Mouse (Mus musculus): ENCODE measurements around the gene Phldb1. TPM values are rescaled to one million over a fixed set of nuclear protein-coding genes. Genes with fewer than 3 reads are reported as not detected.

Gene Phldb1
- 0.55 TPM for polyA plus RNA-seq (2017; shearing (Covaris generic))

GRCm38 (mm10) chr9:44734524-44735494 is at the start of gene Phldb1:
Gene Phldb1 (minus strand): TSS chr9:44735198.

GRCm38 (mm10) chr9:44767101-44768028 is 32.4 kb upstream of the Phldb1 start, which contains the start of the genes Arcn1 and Ift46:
Gene Arcn1 (minus strand): TSS chr9:44767845.
Gene Ift46 (plus strand): TSS chr9:44767908.

GRCm38 (mm10) chr9:44673005-44673404 is 62.0 kb downstream of the Phldb1 start, which contains the start of gene Treh:
Gene Treh (plus strand): TSS chr9:44673233.

Other genes with a start within 250 kb of the Phldb1 start
- gene Cxcr5, start 173.3 kb downstream of the Phldb1 start, polyA plus RNA-seq (2017; shearing (Covaris generic)) = 3.2 TPM
- gene Ddx6, start 130.3 kb downstream of the Phldb1 start, polyA plus RNA-seq (2017; shearing (Covaris generic)) = 59.3 TPM
- not detected for gene Treh, start 62.0 kb downstream of the Phldb1 start, polyA plus RNA-seq (2017; shearing (Covaris generic))
- 150 TPM for gene Arcn1, start 32.6 kb upstream of the Phldb1 start, polyA plus RNA-seq (2017; shearing (Covaris generic))
- gene Ift46, start 32.7 kb upstream of the Phldb1 start, polyA plus RNA-seq (2017; shearing (Covaris generic)) = 23.7 TPM
- gene Tmem25, start 64.1 kb upstream of the Phldb1 start, polyA plus RNA-seq (2017; shearing (Covaris generic)) = not detected
- gene Ttc36, start 67.9 kb upstream of the Phldb1 start, polyA plus RNA-seq (2017; shearing (Covaris generic)) = not detected
- gene Kmt2a, start 146.1 kb upstream of the Phldb1 start, polyA plus RNA-seq (2017; shearing (Covaris generic)) = 81.7 TPM
- 245 TPM for gene Atp5l, start 185.5 kb upstream of the Phldb1 start, polyA plus RNA-seq (2017; shearing (Covaris generic))
- 48.9 TPM for gene Ube4a, start 230.4 kb upstream of the Phldb1 start, polyA plus RNA-seq (2017; shearing (Covaris generic))
- 741 TPM for gene Cd3g, start 245.2 kb upstream of the Phldb1 start, polyA plus RNA-seq (2017; shearing (Covaris generic))
- gene Cd3d, start 246.6 kb upstream of the Phldb1 start, polyA plus RNA-seq (2017; shearing (Covaris generic)) = 510 TPM